Mouse (Mus musculus) spleen, embryonic (tissue): ENCODE results near the gene Fez1.

Source experiments
- CTCF ChIA-PET: fragments of 350-600 bp; sonication (Branson Sonifier 250); formaldehyde crosslinking; loops from one replicate; lab custom pipeline; 2022; lab: Charles Lee

Fez1 gene

GRCm38 (mm10) chr9:36893413-36893990 lies 71.8 kb downstream of the Fez1 start:
- CTCF ChIA-PET, result no interaction called here

- CTCF ChIA-PET, result no interaction called here
Observed at GRCm38 (mm10) chr9:36894242-36894641, 72.6 kb downstream of the Fez1 start.

- CTCF ChIA-PET, result no interaction called here
Observed at GRCm38 (mm10) chr9:36895009-36895693, 73.5 kb downstream of the Fez1 start.

- CTCF ChIA-PET, result no interaction called here
Observed at GRCm38 (mm10) chr9:36898560-36898959, 76.9 kb downstream of the Fez1 start.

GRCm38 (mm10) chr9:36900464-36900863 lies 78.8 kb downstream of the Fez1 start:
- CTCF ChIA-PET, result interaction anchor here (0.5 kb wide), 1 partner anchor 11 kb away, joined by 5 read pairs; no protein-coding TSS in a partner anchor

GRCm38 (mm10) chr9:36905452-36905851 lies 83.8 kb downstream of the Fez1 start:
- CTCF ChIA-PET, result no interaction called here

GRCm38 (mm10) chr9:36916362-36916761 lies 94.7 kb downstream of the Fez1 start:
- CTCF ChIA-PET, result no interaction called here

GRCm38 (mm10) chr9:36916915-36917314 lies 95.3 kb downstream of the Fez1 start:
- CTCF ChIA-PET, result no interaction called here

- CTCF ChIA-PET, result interaction anchor here (0.7 kb wide), 1 partner anchor 62 kb away, joined by 3 read pairs; no protein-coding TSS in a partner anchor
Observed at GRCm38 (mm10) chr9:36918582-36918981, 96.9 kb downstream of the Fez1 start.

GRCm38 (mm10) chr9:36919472-36919871 lies 97.8 kb downstream of the Fez1 start:
- CTCF ChIA-PET, result interaction anchor here (0.6 to 0.7 kb wide), 2 partner anchors 61 to 357 kb away, joined by 3 read pairs; no protein-coding TSS in a partner anchor

GRCm38 (mm10) chr9:36921718-36922415 lies 100.2 kb downstream of the Fez1 start:
- CTCF ChIA-PET, result no interaction called here

- CTCF ChIA-PET, result no interaction called here
Observed at GRCm38 (mm10) chr9:36923753-36924152, 102.1 kb downstream of the Fez1 start.
